Comparison of ENCODE assay signal across 8 mouse cellular contexts in the genomic region with DNA sequence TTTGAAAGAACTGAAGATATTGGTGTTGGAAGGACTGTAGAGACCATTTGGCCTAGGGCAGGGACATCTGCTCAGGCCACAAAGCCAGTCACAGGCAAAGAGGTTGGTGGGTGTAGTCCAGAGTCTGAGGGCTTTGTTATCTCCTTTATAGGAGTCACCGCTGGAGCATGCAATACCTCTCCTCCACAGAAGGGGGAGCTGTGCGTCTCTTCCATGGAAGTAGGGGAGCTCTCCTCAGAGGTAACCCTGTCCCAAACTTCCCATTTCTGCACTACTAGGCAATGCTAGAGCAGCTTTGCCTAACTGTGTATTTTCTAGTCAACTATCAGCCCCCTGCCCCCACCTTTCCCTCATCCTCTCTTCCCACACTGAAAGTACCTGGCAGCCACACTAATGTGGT.
DNase-seq lines count a peak whose midpoint lies in the region; ATAC-seq and TF ChIP-seq lines count a peak whose summit lies in the region.

No protein-coding gene starts in this region.

- no peak overlapping the region for H3K4me2 ChIP-seq in hindbrain, embryonic 13.5 days
- H3K4me2 ChIP-seq in liver, embryonic 13.5 days: no peak overlapping the region
- no peak overlapping the region for H3K4me2 ChIP-seq in forebrain, embryonic 12.5 days

- peaks cover 8% of the 10 kb centered on the region; the same call in 1 of the 2 replicates for H3K4me1 ChIP-seq in hindbrain, embryonic 10.5 days (replicated peaks)
- no peaks in the 10 kb centered on the region for H3K4me1 ChIP-seq in hindbrain, embryonic 13.5 days (replicated peaks)
- H3K4me1 ChIP-seq in thymus, adult 2 months (replicated peaks; ENCODE audit: control insufficient read depth, insufficient read depth, low read length): peaks cover 28% of the 10 kb centered on the region
- H3K4me1 ChIP-seq in liver, embryonic 13.5 days (replicated peaks): peaks cover 7% of the 10 kb centered on the region; the same call in 1 of the 2 replicates
- H3K4me1 ChIP-seq in forebrain, embryonic 12.5 days: no peaks in the 10 kb centered on the region

- H3K27me3 ChIP-seq in hindbrain, embryonic 10.5 days (ENCODE audit: insufficient read depth, poor library complexity, severe bottlenecking): no peaks in the 10 kb centered on the region
- no peaks in the 10 kb centered on the region for H3K27me3 ChIP-seq in hindbrain, embryonic 13.5 days
- H3K27me3 ChIP-seq in thymus, adult 2 months (ENCODE audit: control insufficient read depth, insufficient read depth, low read length): no peaks in the 10 kb centered on the region
- no peaks in the 10 kb centered on the region for H3K27me3 ChIP-seq in liver, embryonic 13.5 days
- no peaks in the 10 kb centered on the region for H3K27me3 ChIP-seq in forebrain, embryonic 12.5 days

- no peak for ATAC-seq in hindbrain, embryonic 13.5 days (ENCODE audit: low FRiP score)
- ATAC-seq in liver, embryonic 13.5 days (ENCODE audit: low read depth): no peak
- no peak for ATAC-seq in forebrain, embryonic 12.5 days (ENCODE audit: low FRiP score)

- H3K9me3 ChIP-seq in hindbrain, embryonic 10.5 days: no peaks in the 10 kb centered on the region
- H3K9me3 ChIP-seq in hindbrain, embryonic 13.5 days: no peaks in the 10 kb centered on the region
- H3K9me3 ChIP-seq in liver, embryonic 13.5 days (replicated peaks): no peaks in the 10 kb centered on the region
- H3K9me3 ChIP-seq in forebrain, embryonic 12.5 days: no peaks in the 10 kb centered on the region

- TF ChIP-seq POLR2A in thymus, adult 2 months (IDR thresholded peaks at IDR 0.05; ENCODE audit: control insufficient read depth, extremely low read depth, insufficient read depth, low read length, poor library complexity): no peak

- no peaks in the 10 kb centered on the region for H3K36me3 ChIP-seq in hindbrain, embryonic 10.5 days
- peaks cover 22% of the 10 kb centered on the region for H3K36me3 ChIP-seq in hindbrain, embryonic 13.5 days
- H3K36me3 ChIP-seq in thymus, adult 2 months (ENCODE audit: control insufficient read depth, insufficient read depth, low read length): no peaks in the 10 kb centered on the region
- H3K36me3 ChIP-seq in liver, embryonic 13.5 days: no peaks in the 10 kb centered on the region
- H3K36me3 ChIP-seq in forebrain, embryonic 12.5 days (replicated peaks): no peaks in the 10 kb centered on the region

- peak; percentile 23 for DNase-seq in hindbrain, embryonic 10.5 days (ENCODE audit: low spot score)
- no peak for DNase-seq in thymus, adult 2 months
- no peak for DNase-seq in thymus, adult 18-20 months
- peak; percentile 13 for DNase-seq in liver, embryonic 13.5 days
- DNase-seq in ovary, adult 18-20 months (ENCODE audit: low spot score): no peak
- no peak for DNase-seq in cerebellum, adult 8-10 months

- no peak overlapping the region for H3K27ac ChIP-seq in hindbrain, embryonic 10.5 days
- no peak overlapping the region for H3K27ac ChIP-seq in hindbrain, embryonic 13.5 days
- H3K27ac ChIP-seq in thymus, adult 2 months (ENCODE audit: control insufficient read depth, insufficient read depth, low read length): no peak overlapping the region
- H3K27ac ChIP-seq in liver, embryonic 13.5 days: no peak overlapping the region
- no peak overlapping the region for H3K27ac ChIP-seq in forebrain, embryonic 12.5 days

- H3K9ac ChIP-seq in hindbrain, embryonic 13.5 days: no peak overlapping the region
- no peak overlapping the region for H3K9ac ChIP-seq in liver, embryonic 13.5 days
- no peak overlapping the region for H3K9ac ChIP-seq in forebrain, embryonic 12.5 days

- WGBS in hindbrain, embryonic 10.5 days: 40% methylated on average over 2 of the region's 2 CpGs
- 30% methylated on average over 2 of the region's 2 CpGs for WGBS in hindbrain, embryonic 13.5 days
- WGBS in thymus, adult 2 months: 72% methylated on average over 2 of the region's 2 CpGs
- 22% methylated on average over 2 of the region's 2 CpGs for WGBS in liver, embryonic 13.5 days (ENCODE audit: insufficient replicate concordance)
- 39% methylated on average over 2 of the region's 2 CpGs for WGBS in forebrain, embryonic 12.5 days

- no peak overlapping the region for H3K4me3 ChIP-seq in hindbrain, embryonic 10.5 days
- no peak overlapping the region for H3K4me3 ChIP-seq in hindbrain, embryonic 13.5 days
- H3K4me3 ChIP-seq in thymus, adult 2 months (ENCODE audit: control insufficient read depth, insufficient read depth, low read length): no peak overlapping the region
- no peak overlapping the region for H3K4me3 ChIP-seq in liver, embryonic 13.5 days (replicated peaks)
- H3K4me3 ChIP-seq in forebrain, embryonic 12.5 days (replicated peaks): no peak overlapping the region

- 0 out of 2 replicates have a peak, but pooled peaks have one; percentile 19 for TF ChIP-seq CTCF in thymus, adult 2 months (IDR thresholded peaks at IDR 0.05; ENCODE audit: borderline replicate concordance, control insufficient read depth, extremely low read depth, insufficient read depth, low read length, poor library complexity)

Comparison
In these comparisons a context has a peak if more than half of its experiments do, and no peak if none do; other contexts are left out.
1. DNase-seq: peak in hindbrain, embryonic 10.5 days (single experiment) and liver, embryonic 13.5 days (single experiment); none in thymus, adult 2 months (single experiment), thymus, adult 18-20 months (0 of 2), ovary, adult 18-20 months (single experiment) and cerebellum, adult 8-10 months (single experiment).